Mouse (Mus musculus) erythroblast, embryonic 14.5 days (primary cell): ENCODE results near the gene Canx. TPM values are rescaled to one million over a fixed set of nuclear protein-coding genes. Genes with fewer than 3 reads are reported as not detected.

Experiments used
- H3K27me3 ChIP-seq: 2 replicates; pipeline ENCODE4 v1.6.1; 2012; ENCODE audit warnings: inconsistent platforms; ENCODE audit not compliant: control insufficient read depth
- H3K36me3 ChIP-seq: 2 replicates; pipeline ENCODE4 v1.6.1; 2012; ENCODE audit warnings: mild to moderate bottlenecking, inconsistent platforms; ENCODE audit not compliant: control insufficient read depth
- H3K4me1 ChIP-seq: 2 replicates; pipeline ENCODE4 v1.6.1; 2012; ENCODE audit warnings: inconsistent platforms; ENCODE audit not compliant: control insufficient read depth
- H3K4me3 ChIP-seq: replicated peaks from 2 replicates; pipeline ENCODE3; 2012; ENCODE audit warnings: moderate library complexity, mild to moderate bottlenecking, inconsistent platforms
- H3K9me3 ChIP-seq: 2 replicates; pipeline ENCODE4 v1.6.1; 2012; ENCODE audit warnings: low read length, inconsistent platforms, mixed read lengths; ENCODE audit not compliant: control insufficient read depth
- GATA1 ChIP-seq: IDR thresholded peaks from 2 replicates; pipeline ENCODE4 v1.6.1; 2012; ENCODE audit warnings: low read length, inconsistent platforms, mixed read lengths
- TAL1 ChIP-seq: IDR thresholded peaks from 3 replicates; pipeline ENCODE4 v1.6.1; 2012; ENCODE audit warnings: low read length, inconsistent platforms, mixed read lengths
- polyA plus RNA-seq: library from polyadenylated mRNA; stranded (reverse); fragments of >175 nt; gene quantifications from 2 replicates; pipeline ENCODE4 v1.2.3, GENCODE M21; 2012

The Canx gene
- polyA plus RNA-seq, 1 experiment, result 8.5 TPM

GRCm38 (mm10) chr11:50252684-50253265, 72.7 kb downstream of the Canx start:
- H3K4me1 ChIP-seq, result no peaks in the 10 kb centered on the region; the same call in 1 of the 2 replicates
- TF ChIP-seq GATA1, result no peak
- no peak for TF ChIP-seq TAL1

GRCm38 (mm10) chr11:50252166-50252565, 73.3 kb downstream of the Canx start:
- Histone ChIP-seq H3K4me3 (no peak overlapping the region), H3K4me1 (no peaks in the 10 kb centered on the region; the same call in 1 of the 2 replicates)
- TF ChIP-seq GATA1 (no peak), TAL1 (no peak)

More at GRCm38 (mm10) chr11:50252684-50253265, 72.7 kb downstream of the Canx start:
- peaks cover 19% of the 10 kb centered on the region for H3K36me3 ChIP-seq
- no peak overlapping the region for H3K4me3 ChIP-seq
- H3K9me3 ChIP-seq, result no peaks in the 10 kb centered on the region
- H3K27me3 ChIP-seq, result no peaks in the 10 kb centered on the region

GRCm38 (mm10) chr11:50248473-50249171, 76.9 kb downstream of the Canx start:
- Histone ChIP-seq H3K9me3 (no peaks in the 10 kb centered on the region), H3K27me3 (no peaks in the 10 kb centered on the region), H3K36me3 (no peaks in the 10 kb centered on the region), H3K4me1 (no peaks in the 10 kb centered on the region), H3K4me3 (no peak overlapping the region)
- TF ChIP-seq TAL1, result no peak
- TF ChIP-seq GATA1, result no peak

More at GRCm38 (mm10) chr11:50252166-50252565, 73.3 kb downstream of the Canx start:
- Histone ChIP-seq H3K36me3 (peaks cover 13% of the 10 kb centered on the region), H3K27me3 (no peaks in the 10 kb centered on the region), H3K9me3 (no peaks in the 10 kb centered on the region)

- Histone ChIP-seq H3K36me3 (no peaks in the 10 kb centered on the region), H3K9me3 (no peaks in the 10 kb centered on the region), H3K4me3 (no peak overlapping the region), H3K27me3 (no peaks in the 10 kb centered on the region), H3K4me1 (no peaks in the 10 kb centered on the region)
- no peak for TF ChIP-seq GATA1
- no peak for TF ChIP-seq TAL1
Measured at GRCm38 (mm10) chr11:50245269-50245668, 80.2 kb downstream of the Canx start.

Other genes starting within 250 kb of the Canx start
- gene Tbc1d9b, start 194.3 kb downstream of the Canx start, polyA plus RNA-seq, result 1.5 and 1.6 TPM in 2 replicates
- gene Mrnip, start 151.2 kb downstream of the Canx start, polyA plus RNA-seq, result 0.79 and 1.3 TPM in 2 replicates
- 19.5 and 24.0 TPM in 2 replicates for gene Sqstm1, start 114.8 kb downstream of the Canx start, polyA plus RNA-seq
- 23.6 and 24.7 TPM in 2 replicates for gene Mgat4b, start 114.8 kb downstream of the Canx start, polyA plus RNA-seq
- gene Ltc4s, start 87.1 kb downstream of the Canx start, polyA plus RNA-seq, result not detected in 2 replicates
- 0.47 and 0.68 TPM in 2 replicates for gene Maml1, start 33.4 kb downstream of the Canx start, polyA plus RNA-seq
- not detected in 2 replicates for gene Cby3, start 28.8 kb upstream of the Canx start, polyA plus RNA-seq
- gene Hnrnph1, start 51.3 kb upstream of the Canx start, polyA plus RNA-seq, result 12.6 and 16.1 TPM in 2 replicates
- gene Rufy1, start 105.5 kb upstream of the Canx start, polyA plus RNA-seq, result 0.18 and 0.23 TPM in 2 replicates